In genomic region chr3:79379873-79380595, GRCm38 (mm10) we compare ENCODE assay signal across 16 mouse cellular contexts. TPM values are rescaled to one million over a fixed set of nuclear protein-coding genes. Genes with fewer than 3 reads are reported as not detected.
"Had no signal": no experiment of that assay in that cellular context is flagged by ENCODE, and none has a peak within 500 bp of the region (broad histone marks: within the 10 kb centered on the region; RNA-seq: fewer than 3 reads in every experiment).

No protein-coding gene starts in this region.

- H3K9ac ChIP-seq: limb, embryonic 15.5 days; lung, embryonic 15.5 days; midbrain, embryonic 15.5 days; neural tube, embryonic 13.5 days had no signal

- H3K27me3 ChIP-seq: limb, embryonic 15.5 days; lung, embryonic 15.5 days; midbrain, embryonic 15.5 days; neural tube, embryonic 13.5 days had no signal

- H3K4me3 ChIP-seq: limb, embryonic 15.5 days; lung, embryonic 15.5 days; megakaryocyte, embryonic 14.5 days; midbrain, embryonic 15.5 days; neural tube, embryonic 13.5 days had no signal

- H3K36me3 ChIP-seq: limb, embryonic 15.5 days; lung, embryonic 15.5 days; midbrain, embryonic 15.5 days; neural tube, embryonic 13.5 days had no signal

- H3K9me3 ChIP-seq: limb, embryonic 15.5 days; lung, embryonic 15.5 days; megakaryocyte, embryonic 14.5 days; midbrain, embryonic 15.5 days; neural tube, embryonic 13.5 days had no signal

- H3K4me2 ChIP-seq: limb, embryonic 15.5 days; lung, embryonic 15.5 days; midbrain, embryonic 11.5 days; midbrain, embryonic 15.5 days; neural tube, embryonic 13.5 days had no signal

- H3K4me1 ChIP-seq: limb, embryonic 15.5 days; lung, embryonic 15.5 days; megakaryocyte, embryonic 14.5 days; midbrain, embryonic 15.5 days; neural tube, embryonic 13.5 days had no signal

- H3K27ac ChIP-seq: hindbrain, postnatal 0 days; limb, embryonic 15.5 days; lung, embryonic 15.5 days; macrophage; midbrain, embryonic 15.5 days; neural tube, embryonic 13.5 days had no signal

- DNase-seq: kidney, postnatal 25 days; lung, postnatal 14 days; right cerebral cortex, postnatal 14 days; thymus, postnatal 36 days had no signal

- ATAC-seq: hindbrain, postnatal 0 days; midbrain, embryonic 15.5 days had no signal

RNA-seq across cellular contexts. Expression of gene Gm17359, which starts 43.6 kb away (rescaled TPM):
- polyA plus RNA-seq: hindbrain, postnatal 0 days; intestine, embryonic 14.5 days; kidney, embryonic 14.5 days; limb, embryonic 15.5 days; lung, embryonic 15.5 days; macrophage; midbrain, embryonic 15.5 days; neural tube, embryonic 13.5 days; stomach, embryonic 16.5 days; thymus, postnatal 0 days had no signal
